Mouse (Mus musculus): Measurements from ENCODE around the gene Fam69a.

GRCm38 (mm10) chr5:107936625-107937389 lies 50.1 kb downstream of the Fam69a start:
- no peak for TF ChIP-seq CTCF (conservative IDR thresholded peaks at IDR 0.05; ENCODE audit: insufficient read depth, insufficient read length, low read depth, low read length)
- TF ChIP-seq POLR2A (IDR thresholded peaks at IDR 0.05; ENCODE audit: low read depth, low read length): no peak

Measured in kidney, adult 2 months (tissue).